Mouse (Mus musculus) kidney, adult 2 months (tissue): ENCODE results near the gene Cdh6. TPM values are rescaled to one million over a fixed set of nuclear protein-coding genes. Genes with fewer than 3 reads are reported as not detected.

ENCODE experiments used
- DNase-seq: peaks from one replicate; pipeline ENCODE4 v3.0.0; 2021
- H3K27ac ChIP-seq: fragments of 200-500 bp; 2 replicates; pipeline ENCODE4 v1.5.1; 2012; ENCODE audit warnings: low read depth, low read length, control low read depth, inconsistent platforms; ENCODE audit not compliant: insufficient read depth
- H3K27me3 ChIP-seq: fragments of 200-500 bp; replicated peaks from 2 replicates; pipeline ENCODE4 v1.6.1; 2012; ENCODE audit warnings: mild to moderate bottlenecking, moderate library complexity, low read length, inconsistent platforms; ENCODE audit not compliant: control insufficient read depth, insufficient read depth
- H3K36me3 ChIP-seq: fragments of 200-500 bp; 2 replicates; pipeline ENCODE4 v1.6.1; 2012; ENCODE audit warnings: mild to moderate bottlenecking, moderate library complexity, low read length, inconsistent platforms; ENCODE audit not compliant: control insufficient read depth, insufficient read depth
- H3K4me1 ChIP-seq: fragments of 200-500 bp; 2 replicates; pipeline ENCODE4 v1.6.1; 2011; ENCODE audit warnings: low read length; ENCODE audit not compliant: control insufficient read depth, insufficient read depth
- H3K4me3 ChIP-seq: fragments of 200-500 bp; 2 replicates; pipeline ENCODE4 v1.5.1; 2011; ENCODE audit warnings: mild to moderate bottlenecking, low read depth, low read length, control low read depth; ENCODE audit not compliant: insufficient read depth
- CTCF ChIP-seq: fragments of 200-500 bp; conservative IDR thresholded peaks from 2 replicates; pipeline ENCODE4 v1.5.1; 2011; ENCODE audit warnings: low read depth, mild to moderate bottlenecking, control low read depth, low read length, moderate library complexity, mixed read lengths; ENCODE audit not compliant: insufficient read depth, insufficient read length
- POLR2A ChIP-seq: fragments of 200-500 bp; IDR thresholded peaks from one replicate; pipeline ENCODE4 v1.6.1; 2011; ENCODE audit warnings: low read depth, low read length, control low read depth
- WGBS: fragments of 180-500 bp; shearing (Covaris S2); methylation state at CpG from one replicate; pipeline ENCODE4 v1.1.7; 2018; 5-methylcytosine and 5-hydroxymethylcytosine counted together
- polyA plus RNA-seq: library from polyadenylated mRNA; depleted of rRNA; stranded (reverse); fragments of >200 nt; gene quantifications from 2 replicates; pipeline ENCODE4 v1.2.3, GENCODE M21; 2012

Cdh6 gene
- polyA plus RNA-seq, 1 experiment, result 1.8 TPM

GRCm38 (mm10) chr15:13155418-13155817 lies 18.1 kb downstream of the Cdh6 start:
- no peak for DNase-seq
- no peak overlapping the region for H3K27ac ChIP-seq
- no peaks in the 10 kb centered on the region for H3K36me3 ChIP-seq
- 83% methylated on average over 6 of the region's 6 CpGs for WGBS
- no peak for TF ChIP-seq CTCF
- TF ChIP-seq POLR2A, result no peak
- H3K4me3 ChIP-seq, result no peak overlapping the region
- no peaks in the 10 kb centered on the region for H3K4me1 ChIP-seq
- H3K27me3 ChIP-seq, result no peaks in the 10 kb centered on the region

GRCm38 (mm10) chr15:13141983-13142382 lies 31.5 kb downstream of the Cdh6 start:
- no peaks in the 10 kb centered on the region for H3K36me3 ChIP-seq
- no peaks in the 10 kb centered on the region for H3K4me1 ChIP-seq
- H3K4me3 ChIP-seq, result no peak overlapping the region
- no peak overlapping the region for H3K27ac ChIP-seq
- WGBS, result 45% methylated on average over 4 of the region's 4 CpGs
- TF ChIP-seq POLR2A, result no peak
- no peak for TF ChIP-seq CTCF
- no peaks in the 10 kb centered on the region for H3K27me3 ChIP-seq
- no peak for DNase-seq

- Histone ChIP-seq H3K4me3 (no peak overlapping the region), H3K36me3 (no peaks in the 10 kb centered on the region), H3K4me1 (no peaks in the 10 kb centered on the region), H3K27ac (no peak overlapping the region), H3K27me3 (no peaks in the 10 kb centered on the region)
- no peak for TF ChIP-seq CTCF
- WGBS, result 88% methylated on average over 5 of the region's 5 CpGs
- DNase-seq, result no peak
Measured at GRCm38 (mm10) chr15:13139662-13140061, 33.8 kb downstream of the Cdh6 start.

GRCm38 (mm10) chr15:13137166-13137565 lies 36.3 kb downstream of the Cdh6 start:
- peak; percentile 56 for DNase-seq
- Histone ChIP-seq H3K27ac (no peak overlapping the region), H3K4me1 (no peaks in the 10 kb centered on the region), H3K4me3 (no peak overlapping the region), H3K27me3 (no peaks in the 10 kb centered on the region), H3K36me3 (no peaks in the 10 kb centered on the region)
- 48% methylated on average over 6 of the region's 6 CpGs for WGBS
- TF ChIP-seq POLR2A (no peak), CTCF (no peak)

GRCm38 (mm10) chr15:13134086-13134485 lies 39.4 kb downstream of the Cdh6 start:
- H3K27me3 ChIP-seq, result no peaks in the 10 kb centered on the region
- H3K4me1 ChIP-seq, result no peaks in the 10 kb centered on the region
- H3K4me3 ChIP-seq, result no peak overlapping the region
- TF ChIP-seq CTCF, result peak; percentile 32; the same call in 1 of the 2 replicates
- TF ChIP-seq POLR2A, result no peak
- peak; percentile 58 for DNase-seq
- 61% methylated on average over 1 of the region's 1 CpGs for WGBS
- no peak overlapping the region for H3K27ac ChIP-seq
- H3K36me3 ChIP-seq, result no peaks in the 10 kb centered on the region

GRCm38 (mm10) chr15:13133370-13133769 lies 40.1 kb downstream of the Cdh6 start:
- Histone ChIP-seq H3K4me1 (no peaks in the 10 kb centered on the region), H3K27me3 (no peaks in the 10 kb centered on the region), H3K27ac (no peak overlapping the region), H3K36me3 (no peaks in the 10 kb centered on the region), H3K4me3 (no peak overlapping the region)
- TF ChIP-seq POLR2A (no peak), CTCF (peak; percentile 33; the same call in 1 of the 2 replicates)
- 95% methylated on average over 8 of the region's 8 CpGs for WGBS
- no peak for DNase-seq

- no peak overlapping the region for H3K27ac ChIP-seq
- no peaks in the 10 kb centered on the region for H3K4me1 ChIP-seq
- H3K36me3 ChIP-seq, result no peaks in the 10 kb centered on the region
- H3K27me3 ChIP-seq, result no peaks in the 10 kb centered on the region
- TF ChIP-seq CTCF, result no peak
- TF ChIP-seq POLR2A, result no peak
- 93% methylated on average over 3 of the region's 3 CpGs for WGBS
- H3K4me3 ChIP-seq, result no peak overlapping the region
- no peak for DNase-seq
Measured at GRCm38 (mm10) chr15:13132493-13132892, 41.0 kb downstream of the Cdh6 start.

GRCm38 (mm10) chr15:13130246-13130645 lies 43.2 kb downstream of the Cdh6 start:
- Histone ChIP-seq H3K4me3 (no peak overlapping the region), H3K4me1 (no peaks in the 10 kb centered on the region), H3K27me3 (no peaks in the 10 kb centered on the region), H3K27ac (no peak overlapping the region), H3K36me3 (no peaks in the 10 kb centered on the region)
- no peak for TF ChIP-seq POLR2A
- no peak for TF ChIP-seq CTCF
- DNase-seq, result no peak
- 85% methylated on average over 5 of the region's 5 CpGs for WGBS
